Mouse (Mus musculus): ENCODE data around the gene Slc50a1. TPM values are rescaled to one million over a fixed set of nuclear protein-coding genes. Genes with fewer than 3 reads are reported as not detected.

Slc50a1 gene
- polyA plus RNA-seq, 1 experiment from 2014 or later = 41.3 TPM

GRCm38 (mm10) chr3:89260211-89260610, 10.2 kb downstream of the Slc50a1 start:
- Histone ChIP-seq H3K36me3 (ENCODE audit: control insufficient read depth, insufficient read depth, low read length) (no peaks in the 10 kb centered on the region), H3K9me3 (replicated peaks; ENCODE audit: control insufficient read depth, low read length, poor library complexity, severe bottlenecking) (no peaks in the 10 kb centered on the region), H3K27me3 (ENCODE audit: control insufficient read depth, insufficient read depth, low read depth, low read length) (no peaks in the 10 kb centered on the region), H3K9ac (ENCODE audit: low read depth, low read length) (no peak overlapping the region), H3K4me3 (ENCODE audit: low read depth, low read length) (no peak overlapping the region), H3K27ac (ENCODE audit: low read length) (no peak overlapping the region), H3K4me2 (ENCODE audit: low read length) (no peak overlapping the region), H3K4me1 (ENCODE audit: control insufficient read depth, insufficient read depth, low read length) (no peaks in the 10 kb centered on the region)
- WGBS = 59% methylated on average over 3 of the region's 3 CpGs
- ATAC-seq = no peak

- Histone ChIP-seq H3K4me2 (ENCODE audit: low read length) (no peak within 1 kb of the TSS), H3K4me3 (ENCODE audit: low read depth, low read length) (no peak within 1 kb of the TSS), H3K27me3 (ENCODE audit: control insufficient read depth, insufficient read depth, low read depth, low read length) (no peaks in the 10 kb centered on the region), H3K4me1 (ENCODE audit: control insufficient read depth, insufficient read depth, low read length) (no peaks in the 10 kb centered on the region), H3K27ac (ENCODE audit: low read length) (no peak within 1 kb of the TSS), H3K9me3 (replicated peaks; ENCODE audit: control insufficient read depth, low read length, poor library complexity, severe bottlenecking) (no peaks in the 10 kb centered on the region), H3K9ac (ENCODE audit: low read depth, low read length) (no peak within 1 kb of the TSS), H3K36me3 (ENCODE audit: control insufficient read depth, insufficient read depth, low read length) (no peaks in the 10 kb centered on the region)
- no peak for ATAC-seq
- 49% methylated on average over 7 of the region's 7 CpGs for WGBS
Observed at GRCm38 (mm10) chr3:89259076-89259475, 11.3 kb downstream of the Slc50a1 start, which contains the start of gene Dpm3. TSS of gene Dpm3 (plus strand) at chr3:89259358.

GRCm38 (mm10) chr3:89256177-89256576, 14.2 kb downstream of the Slc50a1 start:
- no peaks in the 10 kb centered on the region for H3K9me3 ChIP-seq (replicated peaks; ENCODE audit: control insufficient read depth, low read length, poor library complexity, severe bottlenecking)
- no peak overlapping the region for H3K27ac ChIP-seq (ENCODE audit: low read length)
- H3K9ac ChIP-seq (ENCODE audit: low read depth, low read length) = no peak overlapping the region
- no peak overlapping the region for H3K4me3 ChIP-seq (ENCODE audit: low read depth, low read length)
- no peak overlapping the region for H3K4me2 ChIP-seq (ENCODE audit: low read length)
- H3K4me1 ChIP-seq (ENCODE audit: control insufficient read depth, insufficient read depth, low read length) = peaks cover 2% of the 10 kb centered on the region; the same call in 1 of the 2 replicates
- no peaks in the 10 kb centered on the region for H3K27me3 ChIP-seq (ENCODE audit: control insufficient read depth, insufficient read depth, low read depth, low read length)
- H3K36me3 ChIP-seq (ENCODE audit: control insufficient read depth, insufficient read depth, low read length) = no peaks in the 10 kb centered on the region
- 83% methylated on average over 5 of the region's 5 CpGs for WGBS
- no peak for ATAC-seq

- H3K9me3 ChIP-seq (replicated peaks; ENCODE audit: control insufficient read depth, low read length, poor library complexity, severe bottlenecking) = no peaks in the 10 kb centered on the region
- no peak for ATAC-seq
Observed at GRCm38 (mm10) chr3:89254994-89255393, 15.4 kb downstream of the Slc50a1 start.

GRCm38 (mm10) chr3:89251365-89251895, 18.9 kb downstream of the Slc50a1 start:
- peaks cover 12% of the 10 kb centered on the region for H3K4me1 ChIP-seq (ENCODE audit: control insufficient read depth, insufficient read depth, low read length)
- H3K9me3 ChIP-seq (replicated peaks; ENCODE audit: control insufficient read depth, low read length, poor library complexity, severe bottlenecking) = no peaks in the 10 kb centered on the region
- no peaks in the 10 kb centered on the region for H3K27me3 ChIP-seq (ENCODE audit: control insufficient read depth, insufficient read depth, low read depth, low read length)
- WGBS = 6% methylated on average over 17 of the region's 17 CpGs
- no peak for ATAC-seq
- no peak overlapping the region for H3K4me3 ChIP-seq (ENCODE audit: low read depth, low read length)
- H3K9ac ChIP-seq (ENCODE audit: low read depth, low read length) = no peak overlapping the region
- peaks cover 2% of the 10 kb centered on the region; the same call in 1 of the 2 replicates for H3K36me3 ChIP-seq (ENCODE audit: control insufficient read depth, insufficient read depth, low read length)
- H3K27ac ChIP-seq (ENCODE audit: low read length) = no peak overlapping the region
- peak overlapping the region; percentile 4; the same call in 1 of the 2 replicates for H3K4me2 ChIP-seq (ENCODE audit: low read length)

More at GRCm38 (mm10) chr3:89254994-89255393, 15.4 kb downstream of the Slc50a1 start:
- H3K36me3 ChIP-seq (ENCODE audit: control insufficient read depth, insufficient read depth, low read length) = no peaks in the 10 kb centered on the region
- H3K4me1 ChIP-seq (ENCODE audit: control insufficient read depth, insufficient read depth, low read length) = peaks cover 2% of the 10 kb centered on the region; the same call in 1 of the 2 replicates
- H3K27me3 ChIP-seq (ENCODE audit: control insufficient read depth, insufficient read depth, low read depth, low read length) = no peaks in the 10 kb centered on the region
- H3K4me3 ChIP-seq (ENCODE audit: low read depth, low read length) = no peak overlapping the region
- H3K27ac ChIP-seq (ENCODE audit: low read length) = no peak overlapping the region
- no peak overlapping the region for H3K9ac ChIP-seq (ENCODE audit: low read depth, low read length)
- H3K4me2 ChIP-seq (ENCODE audit: low read length) = no peak overlapping the region
- 90% methylated on average over 5 of the region's 5 CpGs for WGBS

GRCm38 (mm10) chr3:89250435-89251040, 19.8 kb downstream of the Slc50a1 start:
- Histone ChIP-seq H3K36me3 (ENCODE audit: control insufficient read depth, insufficient read depth, low read length) (peaks cover 2% of the 10 kb centered on the region; the same call in 1 of the 2 replicates), H3K27ac (ENCODE audit: low read length) (no peak overlapping the region)

GRCm38 (mm10) chr3:89247466-89247865, 22.9 kb downstream of the Slc50a1 start:
- Histone ChIP-seq H3K36me3 (ENCODE audit: control insufficient read depth, insufficient read depth, low read length) (peaks cover 2% of the 10 kb centered on the region; the same call in 1 of the 2 replicates), H3K27me3 (ENCODE audit: control insufficient read depth, insufficient read depth, low read depth, low read length) (no peaks in the 10 kb centered on the region), H3K4me3 (ENCODE audit: low read depth, low read length) (no peak overlapping the region; the same call in 1 of the 2 replicates), H3K4me1 (ENCODE audit: control insufficient read depth, insufficient read depth, low read length) (peaks cover 30% of the 10 kb centered on the region), H3K9me3 (replicated peaks; ENCODE audit: control insufficient read depth, low read length, poor library complexity, severe bottlenecking) (no peaks in the 10 kb centered on the region), H3K4me2 (ENCODE audit: low read length) (peak overlapping the region; percentile 86), H3K27ac (ENCODE audit: low read length) (no peak overlapping the region), H3K9ac (ENCODE audit: low read depth, low read length) (no peak overlapping the region)
- no peak for ATAC-seq
- WGBS = 91% methylated on average over 4 of the region's 4 CpGs

More at GRCm38 (mm10) chr3:89250435-89251040, 19.8 kb downstream of the Slc50a1 start:
- H3K4me1 ChIP-seq (ENCODE audit: control insufficient read depth, insufficient read depth, low read length) = peaks cover 12% of the 10 kb centered on the region
- H3K4me2 ChIP-seq (ENCODE audit: low read length) = no peak overlapping the region
- no peak overlapping the region for H3K9ac ChIP-seq (ENCODE audit: low read depth, low read length)
- no peaks in the 10 kb centered on the region for H3K9me3 ChIP-seq (replicated peaks; ENCODE audit: control insufficient read depth, low read length, poor library complexity, severe bottlenecking)
- H3K27me3 ChIP-seq (ENCODE audit: control insufficient read depth, insufficient read depth, low read depth, low read length) = no peaks in the 10 kb centered on the region
- no peak for ATAC-seq
- H3K4me3 ChIP-seq (ENCODE audit: low read depth, low read length) = no peak overlapping the region
- WGBS = 23% methylated on average over 7 of the region's 7 CpGs

GRCm38 (mm10) chr3:89246261-89247100, 23.9 kb downstream of the Slc50a1 start, which contains the start of gene Trim46:
TSS of gene Trim46 (minus strand) at chr3:89246309.
- Histone ChIP-seq H3K4me2 (ENCODE audit: low read length) (peak within 1 kb of the TSS; percentile 86), H3K27ac (ENCODE audit: low read length) (peak within 1 kb of the TSS; percentile 95), H3K4me1 (ENCODE audit: control insufficient read depth, insufficient read depth, low read length) (peaks cover 33% of the 10 kb centered on the region), H3K27me3 (ENCODE audit: control insufficient read depth, insufficient read depth, low read depth, low read length) (no peaks in the 10 kb centered on the region), H3K9ac (ENCODE audit: low read depth, low read length) (peak within 1 kb of the TSS; percentile 86), H3K4me3 (ENCODE audit: low read depth, low read length) (peak within 1 kb of the TSS; percentile 71), H3K36me3 (ENCODE audit: control insufficient read depth, insufficient read depth, low read length) (peaks cover 8% of the 10 kb centered on the region), H3K9me3 (replicated peaks; ENCODE audit: control insufficient read depth, low read length, poor library complexity, severe bottlenecking) (no peaks in the 10 kb centered on the region)
- WGBS = under 1% methylated on average over 42 of the region's 42 CpGs
- ATAC-seq = peak; percentile 74
